Mouse (Mus musculus) heart, postnatal 0 days (tissue): Measurements from ENCODE around the gene Prlh.

ENCODE experiments used
- CTCF ChIP-seq: IDR thresholded peaks from 2 replicates; pipeline ENCODE4 v1.5.1; 2016; ENCODE audit warnings: antibody characterized with exemption, control low read depth, low read depth
- EP300 ChIP-seq: IDR thresholded peaks from 2 replicates; pipeline ENCODE4 v1.6.1; 2016; ENCODE audit warnings: antibody characterized with exemption, low read depth

- TF ChIP-seq CTCF (no peak), EP300 (no peak)
Observed at GRCm38 (mm10) chr1:90939980-90940379, 12.9 kb upstream of the Prlh start.
